Mouse (Mus musculus): ENCODE measurements around the gene Mrpl48. TPM values are rescaled to one million over a fixed set of nuclear protein-coding genes. Genes with fewer than 3 reads are reported as not detected.

The Mrpl48 gene
- polyA plus RNA-seq, 1 experiment, result not detected

DNA sequence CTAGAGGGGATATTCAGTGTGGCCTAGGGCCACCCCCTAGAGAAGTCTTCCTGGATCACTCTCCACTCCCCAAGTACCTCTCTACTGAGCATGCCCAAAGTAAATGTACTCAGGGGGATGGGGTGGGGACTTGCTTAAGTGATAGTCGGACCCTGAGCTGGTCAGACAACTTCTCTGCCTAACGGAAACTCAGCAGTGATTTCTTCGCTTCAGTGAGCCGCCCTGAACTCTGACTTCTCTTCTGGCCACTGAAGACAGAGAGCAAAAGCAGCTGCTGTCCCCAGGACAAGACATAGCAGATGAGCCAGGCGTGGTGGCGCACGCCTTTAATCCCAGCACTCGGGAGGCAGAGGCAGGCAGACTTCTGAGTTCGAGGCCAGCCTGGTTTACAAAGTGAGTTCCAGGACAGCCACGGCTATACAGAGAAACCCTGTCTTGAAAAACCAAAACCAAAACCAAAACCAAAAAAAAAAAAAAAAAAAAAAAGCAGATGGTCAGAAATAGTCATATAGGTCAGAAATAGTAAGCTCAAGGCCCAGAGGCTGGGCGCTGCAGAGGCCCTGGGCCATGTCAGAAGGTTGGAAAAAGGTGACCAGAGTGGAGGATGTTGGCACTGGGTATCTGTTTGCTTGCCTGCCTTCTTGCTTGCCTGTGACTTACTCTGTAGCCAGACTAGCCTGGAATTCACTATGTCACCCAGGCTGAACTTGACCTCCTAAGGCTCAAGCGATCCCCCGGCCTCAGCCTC is 103.2 kb downstream of the Mrpl48 start:
- Histone ChIP-seq H3K27ac (ENCODE audit: insufficient read depth, low read depth, low read length) (no peak overlapping the region), H3K4me1 (ENCODE audit: control insufficient read depth, insufficient read depth, low read length) (no peaks in the 10 kb centered on the region; the same call in 1 of the 2 replicates), H3K4me3 (ENCODE audit: insufficient read depth, low read depth, low read length) (no peak overlapping the region)
- TF ChIP-seq POLR2A (IDR thresholded peaks at IDR 0.05; ENCODE audit: insufficient read depth, low read depth, low read length), result no peak
- no peak for TF ChIP-seq CTCF (IDR thresholded peaks at IDR 0.05; ENCODE audit: insufficient read depth, low read depth, low read length)
- WGBS, result 87% methylated on average over 13 of the region's 13 CpGs

DNA sequence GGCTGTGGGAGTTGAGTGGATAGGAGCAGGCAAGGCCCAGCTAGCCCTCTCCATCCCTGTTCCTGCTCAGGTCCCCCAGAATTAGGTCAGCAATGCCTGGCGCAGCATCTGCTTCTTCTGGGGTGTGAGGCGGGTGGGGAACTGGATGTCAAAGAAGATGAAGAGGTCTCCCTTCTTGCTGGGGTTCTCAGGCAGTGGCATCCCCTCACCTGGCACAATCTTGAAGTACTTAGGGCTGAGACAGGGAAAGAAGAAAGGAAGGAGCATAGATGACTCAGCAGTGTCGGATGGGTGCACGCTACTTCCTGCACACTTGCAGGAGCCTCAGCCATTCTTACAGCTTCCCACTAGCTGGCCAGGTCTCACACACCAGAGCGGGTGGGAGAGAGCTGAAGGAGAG is 105.0 kb downstream of the Mrpl48 start:
- TF ChIP-seq CTCF (IDR thresholded peaks at IDR 0.05; ENCODE audit: insufficient read depth, low read depth, low read length) (no peak), POLR2A (IDR thresholded peaks at IDR 0.05; ENCODE audit: insufficient read depth, low read depth, low read length) (no peak)
- H3K27ac ChIP-seq (ENCODE audit: insufficient read depth, low read depth, low read length), result no peak overlapping the region
- no peak overlapping the region for H3K4me3 ChIP-seq (ENCODE audit: insufficient read depth, low read depth, low read length)
- no peaks in the 10 kb centered on the region; the same call in 1 of the 2 replicates for H3K4me1 ChIP-seq (ENCODE audit: control insufficient read depth, insufficient read depth, low read length)
- WGBS, result 91% methylated on average over 5 of the region's 5 CpGs

DNA sequence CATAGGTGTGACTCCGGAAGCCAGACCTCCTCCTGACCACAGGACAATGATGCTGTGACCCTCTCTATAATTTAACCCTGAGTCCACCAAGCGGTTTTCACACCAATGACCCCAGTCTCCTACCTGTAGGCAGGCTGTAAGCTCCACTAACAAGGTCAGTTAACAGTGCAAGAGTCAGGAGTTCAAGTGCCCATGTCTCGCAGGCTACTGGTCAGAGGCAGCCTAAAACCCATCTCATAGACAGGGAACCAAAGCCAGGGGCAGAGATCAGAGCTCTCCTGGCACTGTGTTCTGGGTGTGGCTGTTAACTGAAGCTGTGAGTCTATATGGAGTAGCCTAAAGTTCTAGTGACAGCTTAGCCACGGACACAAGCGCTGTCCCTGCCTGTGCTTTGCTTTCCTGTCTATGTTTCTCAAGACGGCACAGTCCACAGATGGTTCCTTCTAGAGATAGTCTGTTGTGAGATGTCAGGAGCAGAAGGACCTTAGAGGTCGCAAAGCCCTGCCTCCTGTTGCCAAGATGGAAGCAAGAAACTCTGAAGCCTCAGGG is 105.7 kb downstream of the Mrpl48 start:
- no peak overlapping the region for H3K27ac ChIP-seq (ENCODE audit: insufficient read depth, low read depth, low read length)
- H3K4me3 ChIP-seq (ENCODE audit: insufficient read depth, low read depth, low read length), result no peak overlapping the region
- TF ChIP-seq CTCF (IDR thresholded peaks at IDR 0.05; ENCODE audit: insufficient read depth, low read depth, low read length) (no peak), POLR2A (IDR thresholded peaks at IDR 0.05; ENCODE audit: insufficient read depth, low read depth, low read length) (no peak)
- no peaks in the 10 kb centered on the region; the same call in 1 of the 2 replicates for H3K4me1 ChIP-seq (ENCODE audit: control insufficient read depth, insufficient read depth, low read length)
- WGBS, result 88% methylated on average over 7 of the region's 7 CpGs

DNA sequence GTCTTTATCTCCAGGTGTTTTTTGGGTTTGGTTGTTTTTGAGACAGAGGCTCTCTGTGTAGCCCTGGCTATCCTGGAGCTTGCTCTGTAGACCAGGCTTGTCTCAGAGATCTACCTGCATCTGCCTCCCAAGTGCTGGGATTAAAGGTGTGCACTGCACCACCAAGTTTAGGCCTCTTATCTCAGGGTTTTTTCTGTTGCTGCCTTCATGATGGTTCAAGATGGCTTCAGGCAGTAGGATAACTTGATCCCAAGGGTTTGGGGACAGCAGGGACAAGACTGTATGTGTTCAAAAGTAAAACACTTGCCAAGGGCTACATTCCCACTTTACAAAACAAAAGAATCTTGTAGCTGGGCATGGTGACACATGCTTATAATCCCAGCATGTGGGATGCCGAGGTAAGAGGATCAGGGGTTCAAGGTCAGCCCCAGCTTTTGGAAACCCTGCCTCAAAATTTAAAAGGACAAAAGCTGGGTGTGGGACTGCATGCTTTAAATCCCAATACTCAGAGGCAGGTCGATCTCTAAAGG is 106.2 kb downstream of the Mrpl48 start:
- WGBS, result 69% methylated on average over 2 of the region's 2 CpGs
- no peak overlapping the region for H3K4me3 ChIP-seq (ENCODE audit: insufficient read depth, low read depth, low read length)
- H3K4me1 ChIP-seq (ENCODE audit: control insufficient read depth, insufficient read depth, low read length), result no peaks in the 10 kb centered on the region; the same call in 1 of the 2 replicates
- TF ChIP-seq CTCF (IDR thresholded peaks at IDR 0.05; ENCODE audit: insufficient read depth, low read depth, low read length), result no peak
- no peak for TF ChIP-seq POLR2A (IDR thresholded peaks at IDR 0.05; ENCODE audit: insufficient read depth, low read depth, low read length)
- H3K27ac ChIP-seq (ENCODE audit: insufficient read depth, low read depth, low read length), result no peak overlapping the region

DNA sequence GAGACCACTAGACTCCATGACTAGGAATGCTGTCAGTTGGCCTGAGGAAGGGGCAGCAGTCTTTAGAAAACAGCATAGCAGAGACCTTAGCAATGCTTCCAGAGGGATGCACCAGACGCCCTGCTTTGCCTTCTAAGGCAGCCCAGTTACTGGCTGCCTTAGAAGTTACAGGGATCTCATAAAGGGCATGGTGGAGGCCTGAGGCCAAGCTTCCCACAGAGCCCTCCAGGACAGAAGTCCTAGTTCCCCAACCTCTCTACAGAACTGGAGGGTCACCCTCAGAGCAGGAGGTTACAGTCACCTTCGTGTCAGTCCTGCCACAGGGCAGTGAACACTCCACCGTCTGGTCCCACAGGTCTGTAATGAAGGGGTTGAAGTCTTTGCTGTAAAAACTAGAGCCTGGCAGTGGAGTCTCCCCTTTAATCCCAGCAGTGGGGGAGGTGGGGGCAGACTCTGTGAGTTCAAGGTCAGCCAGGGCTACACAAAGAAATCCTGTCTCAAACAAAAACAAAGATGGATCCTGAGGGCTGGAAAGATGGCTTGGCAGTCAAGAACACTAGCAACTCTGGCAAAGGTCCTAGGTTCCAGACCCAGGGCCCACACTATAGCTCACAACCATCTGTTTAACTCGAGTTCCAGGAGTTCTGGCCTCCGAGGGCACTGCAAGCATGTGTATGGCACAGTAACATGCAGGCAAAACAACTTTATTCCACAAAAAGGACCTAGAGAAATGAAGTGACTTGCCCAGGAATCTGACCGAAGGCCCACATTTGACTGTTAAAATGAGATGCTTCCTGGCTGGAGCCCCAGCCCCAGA is 106.9 kb downstream of the Mrpl48 start:
- H3K4me3 ChIP-seq (ENCODE audit: insufficient read depth, low read depth, low read length), result no peak overlapping the region
- TF ChIP-seq POLR2A (IDR thresholded peaks at IDR 0.05; ENCODE audit: insufficient read depth, low read depth, low read length), result no peak
- no peak for TF ChIP-seq CTCF (IDR thresholded peaks at IDR 0.05; ENCODE audit: insufficient read depth, low read depth, low read length)
- H3K4me1 ChIP-seq (ENCODE audit: control insufficient read depth, insufficient read depth, low read length), result peaks cover 3% of the 10 kb centered on the region
- 80% methylated on average over 6 of the region's 6 CpGs for WGBS
- H3K27ac ChIP-seq (ENCODE audit: insufficient read depth, low read depth, low read length), result no peak overlapping the region

DNA sequence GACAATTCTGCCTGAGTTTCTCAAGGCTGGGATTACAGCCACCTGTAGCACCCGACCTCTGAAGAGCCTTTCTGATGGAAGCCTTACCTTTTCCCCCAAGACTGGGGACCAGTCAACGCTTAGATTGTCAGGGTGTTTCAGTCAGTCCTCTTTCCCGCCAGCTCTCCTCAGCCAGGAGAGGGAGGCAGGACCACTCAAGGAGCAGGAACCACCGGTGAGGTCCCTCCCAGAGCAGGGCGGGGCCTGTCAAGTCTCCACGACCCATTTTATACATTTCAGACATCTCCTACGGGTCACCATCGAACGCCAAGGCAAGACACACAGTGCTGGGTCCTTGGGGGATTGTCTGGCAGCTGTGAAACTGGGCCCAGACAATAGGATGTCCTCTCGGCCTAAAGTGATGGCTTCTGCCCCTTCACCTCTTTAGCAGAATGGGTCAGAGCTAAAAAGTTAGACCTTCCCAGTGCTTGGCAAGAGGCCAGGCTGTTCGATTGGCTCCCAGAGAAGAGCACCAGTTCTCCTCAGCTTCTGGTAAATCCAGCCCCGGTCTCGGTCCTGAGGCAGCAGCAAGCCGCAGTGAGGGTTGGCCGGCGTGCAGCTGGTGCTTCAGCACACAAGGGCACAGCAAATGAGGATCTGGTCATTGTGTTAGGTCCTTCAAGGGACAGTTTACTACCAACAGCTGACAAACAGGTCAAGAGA is 107.7 kb downstream of the Mrpl48 start:
- Histone ChIP-seq H3K4me3 (ENCODE audit: insufficient read depth, low read depth, low read length) (no peak overlapping the region), H3K27ac (ENCODE audit: insufficient read depth, low read depth, low read length) (no peak overlapping the region), H3K4me1 (ENCODE audit: control insufficient read depth, insufficient read depth, low read length) (peaks cover 10% of the 10 kb centered on the region)
- 83% methylated on average over 16 of the region's 16 CpGs for WGBS
- TF ChIP-seq CTCF (IDR thresholded peaks at IDR 0.05; ENCODE audit: insufficient read depth, low read depth, low read length), result no peak
- no peak for TF ChIP-seq POLR2A (IDR thresholded peaks at IDR 0.05; ENCODE audit: insufficient read depth, low read depth, low read length)

DNA sequence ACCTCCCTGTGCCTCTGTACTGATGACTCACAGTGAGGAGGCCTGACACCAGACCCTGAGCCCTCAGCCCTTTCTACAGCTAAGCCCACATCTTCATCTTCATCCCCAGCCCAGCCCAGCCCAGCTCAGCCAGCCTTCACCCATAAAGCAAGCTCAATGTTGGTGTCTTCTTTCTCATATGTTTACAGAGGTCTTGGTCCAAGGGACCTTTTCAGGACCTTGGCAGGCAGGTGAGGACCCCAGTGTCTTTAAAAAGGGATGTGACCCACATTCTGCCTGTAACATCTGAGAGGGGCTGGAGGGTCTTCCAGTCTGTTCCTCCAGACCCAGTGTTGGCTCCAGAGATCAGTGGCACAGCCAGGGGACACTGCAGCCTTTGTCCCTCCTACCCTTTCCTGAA is 108.6 kb downstream of the Mrpl48 start:
- Histone ChIP-seq H3K4me3 (ENCODE audit: insufficient read depth, low read depth, low read length) (no peak overlapping the region), H3K27ac (ENCODE audit: insufficient read depth, low read depth, low read length) (no peak overlapping the region), H3K4me1 (ENCODE audit: control insufficient read depth, insufficient read depth, low read length) (peaks cover 12% of the 10 kb centered on the region)
- TF ChIP-seq POLR2A (IDR thresholded peaks at IDR 0.05; ENCODE audit: insufficient read depth, low read depth, low read length) (no peak), CTCF (IDR thresholded peaks at IDR 0.05; ENCODE audit: insufficient read depth, low read depth, low read length) (no peak)

DNA sequence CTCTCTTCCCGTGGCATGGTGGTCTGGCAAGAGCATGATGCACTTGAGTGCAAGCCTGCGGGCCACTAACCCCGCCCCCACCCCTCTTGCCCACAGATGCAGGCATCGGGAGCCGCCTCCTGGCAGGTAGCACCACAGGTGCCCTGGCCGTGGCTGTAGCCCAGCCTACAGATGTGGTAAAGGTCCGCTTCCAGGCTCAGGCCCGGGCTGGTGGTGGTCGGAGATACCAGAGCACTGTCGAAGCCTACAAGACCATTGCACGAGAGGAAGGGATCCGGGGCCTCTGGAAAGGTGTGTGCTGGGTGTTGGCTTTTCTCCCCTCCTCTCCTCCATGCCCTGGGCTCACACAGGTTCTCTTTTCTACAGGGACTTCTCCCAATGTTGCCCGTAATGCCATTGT is 110.1 kb downstream of the Mrpl48 start:
- 95% methylated on average over 13 of the region's 13 CpGs for WGBS
- no peak overlapping the region for H3K4me3 ChIP-seq (ENCODE audit: insufficient read depth, low read depth, low read length)
- TF ChIP-seq CTCF (IDR thresholded peaks at IDR 0.05; ENCODE audit: insufficient read depth, low read depth, low read length) (no peak), POLR2A (IDR thresholded peaks at IDR 0.05; ENCODE audit: insufficient read depth, low read depth, low read length) (no peak)
- H3K27ac ChIP-seq (ENCODE audit: insufficient read depth, low read depth, low read length), result no peak overlapping the region
- H3K4me1 ChIP-seq (ENCODE audit: control insufficient read depth, insufficient read depth, low read length), result peaks cover 19% of the 10 kb centered on the region

All from olfactory bulb, adult 2 months (tissue).